Mouse (Mus musculus) brain, adult 2 months (tissue): ENCODE results near the gene Faim2.
A peak's percentile ranks its signal among the peaks of the same experiment; 100 is the strongest.

Experiments
- DNase-seq: peaks from one replicate; pipeline ENCODE4 v3.0.0; 2011; ENCODE audit warnings: low read depth, low spot score

Faim2 gene

GRCm38 (mm10) chr15:99509840-99510239 is 18.1 kb downstream of the Faim2 start:
- no peak for DNase-seq

GRCm38 (mm10) chr15:99505324-99506095 is 22.5 kb downstream of the Faim2 start:
- DNase-seq, result no peak

- no peak for DNase-seq
These were observed 24.7 kb downstream of the Faim2 start for GRCm38 (mm10) chr15:99503256-99503655.

- DNase-seq, result no peak
These were observed 25.6 kb downstream of the Faim2 start for GRCm38 (mm10) chr15:99502311-99502831.

- peak; percentile 90 for DNase-seq
These were observed 26.4 kb downstream of the Faim2 start for GRCm38 (mm10) chr15:99501292-99502260.

- no peak for DNase-seq
These were observed 27.6 kb downstream of the Faim2 start for GRCm38 (mm10) chr15:99500320-99500719.

- DNase-seq, result no peak
These were observed 28.2 kb downstream of the Faim2 start for GRCm38 (mm10) chr15:99499726-99500125.

- DNase-seq, result no peak
These were observed 29.2 kb downstream of the Faim2 start for GRCm38 (mm10) chr15:99498781-99499180.

GRCm38 (mm10) chr15:99498356-99498755 is 29.6 kb downstream of the Faim2 start:
- no peak for DNase-seq

GRCm38 (mm10) chr15:99497527-99498242 is 30.3 kb downstream of the Faim2 start:
- peak; percentile 95 for DNase-seq

- DNase-seq, result peak; percentile 95
These were observed 30.9 kb downstream of the Faim2 start for GRCm38 (mm10) chr15:99497061-99497460.

GRCm38 (mm10) chr15:99484745-99485144 is 43.2 kb downstream of the Faim2 start:
- DNase-seq, result no peak

- DNase-seq, result no peak
These were observed 52.2 kb downstream of the Faim2 start for GRCm38 (mm10) chr15:99475814-99476213.

GRCm38 (mm10) chr15:99474576-99474926 is 53.4 kb downstream of the Faim2 start, which contains the start of gene Bcdin3d:
Gene Bcdin3d, minus strand, starts transcription at chr15:99474730.
- DNase-seq, result peak; percentile 90

GRCm38 (mm10) chr15:99473801-99474575 is 54.0 kb downstream of the Faim2 start:
- DNase-seq, result peak; percentile 69

- no peak for DNase-seq
These were observed 55.0 kb downstream of the Faim2 start for GRCm38 (mm10) chr15:99472972-99473371.

- no peak for DNase-seq
These were observed 56.3 kb downstream of the Faim2 start for GRCm38 (mm10) chr15:99471677-99472063.

GRCm38 (mm10) chr15:99470971-99471676 is 56.8 kb downstream of the Faim2 start:
- peak; percentile 75 for DNase-seq

GRCm38 (mm10) chr15:99470224-99470761 is 57.7 kb downstream of the Faim2 start:
- peak; percentile 81 for DNase-seq

- no peak for DNase-seq
These were observed 58.2 kb downstream of the Faim2 start for GRCm38 (mm10) chr15:99469736-99470135.
